Mouse (Mus musculus): ENCODE measurements around the gene Rtf2.

Gene Rtf2

GRCm38 (mm10) chr2:172439843-172440639 is at the start of gene Rtf2:
Gene Rtf2, plus strand, starts transcription at chr2:172440556.
- DNase-seq = peak; percentile 99

DNA sequence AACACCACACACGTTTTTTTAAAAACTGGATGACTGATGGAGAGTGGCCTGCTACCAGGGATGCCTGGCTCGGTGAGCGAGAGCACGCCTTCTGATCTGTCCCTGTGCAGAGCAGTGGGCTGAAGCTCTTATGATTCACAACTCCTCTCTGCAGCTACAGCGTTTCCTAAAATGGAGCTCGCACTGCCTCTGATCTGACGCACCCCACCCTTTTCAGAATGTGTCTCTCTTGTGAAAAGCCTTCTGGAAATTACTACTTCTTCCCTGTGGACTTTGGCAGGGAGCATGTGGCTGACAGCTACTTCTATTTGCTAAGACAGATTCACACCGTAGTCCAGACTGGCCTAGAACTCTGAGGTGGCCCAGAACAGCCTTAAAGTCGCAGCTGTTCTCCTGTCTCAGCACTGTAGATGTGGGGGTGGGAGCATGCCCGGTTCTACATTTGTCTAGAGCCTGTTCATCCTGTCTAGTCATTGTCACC is 48.3 kb upstream of the Rtf2 start:
- DNase-seq = no peak

GRCm38 (mm10) chr2:172393391-172394051 is 46.8 kb upstream of the Rtf2 start, which contains the start of gene Cass4:
Gene Cass4, plus strand, starts transcription at chr2:172393794.
- no peak for DNase-seq

DNA sequence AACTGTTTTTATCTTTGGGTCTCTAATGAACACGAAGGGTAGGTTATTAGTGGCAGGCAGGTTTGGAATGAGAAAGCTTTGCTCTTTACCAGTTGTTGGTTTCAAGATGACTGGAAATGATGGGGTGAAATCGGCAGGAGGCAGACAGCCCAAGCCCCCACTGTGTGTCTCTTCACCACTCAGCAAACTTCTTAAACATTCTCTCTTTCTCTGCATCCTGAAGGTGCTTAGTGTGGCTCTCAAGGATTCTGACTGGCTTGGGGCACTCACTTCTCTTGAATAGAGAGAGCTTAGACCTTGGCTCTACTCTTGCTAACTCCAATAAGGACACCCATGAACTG is 46.3 kb upstream of the Rtf2 start:
- no peak for DNase-seq

GRCm38 (mm10) chr2:172394671-172395070 is 45.7 kb upstream of the Rtf2 start:
- DNase-seq = no peak

DNA sequence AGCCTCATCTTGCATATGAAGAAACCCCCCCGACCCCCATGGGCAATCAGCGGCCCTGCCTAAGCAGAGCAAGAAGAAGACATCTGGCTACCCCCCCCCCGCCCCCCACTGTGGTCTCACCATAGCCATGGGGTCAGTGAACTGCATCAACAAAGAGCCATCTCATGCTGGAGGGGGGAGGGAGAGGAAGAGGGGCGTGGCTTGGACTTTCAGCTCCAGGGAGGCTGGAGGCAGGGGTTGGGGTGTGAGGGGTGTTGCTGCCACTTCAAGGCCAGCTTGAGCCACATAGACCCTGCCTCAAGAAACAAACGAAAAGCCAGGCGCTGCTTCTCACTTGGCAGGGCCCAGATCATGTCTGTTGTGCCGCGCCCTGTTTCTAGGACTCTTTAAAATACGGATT is 44.4 kb upstream of the Rtf2 start:
- DNase-seq = peak; percentile 38

DNA sequence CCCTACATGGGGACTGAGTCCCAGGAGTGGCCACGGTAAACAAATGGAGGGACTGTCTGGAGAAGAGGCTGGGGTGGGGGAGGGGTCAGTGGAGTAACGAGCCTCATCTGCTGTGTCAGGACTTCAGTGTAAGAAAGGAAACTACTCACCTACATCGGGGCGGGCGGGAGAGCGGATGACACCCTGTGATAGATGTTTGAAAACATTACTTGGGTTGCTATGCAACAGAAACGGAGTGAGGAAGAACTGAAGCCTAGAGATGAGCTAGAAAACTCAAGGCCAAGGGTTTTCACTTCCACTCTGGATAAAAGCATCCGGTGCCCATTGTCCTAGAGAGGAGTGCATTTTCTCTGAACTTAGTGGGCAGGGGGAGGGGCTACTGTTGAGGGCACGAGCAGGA is 40.5 kb upstream of the Rtf2 start:
- DNase-seq = peak; percentile 25

DNA sequence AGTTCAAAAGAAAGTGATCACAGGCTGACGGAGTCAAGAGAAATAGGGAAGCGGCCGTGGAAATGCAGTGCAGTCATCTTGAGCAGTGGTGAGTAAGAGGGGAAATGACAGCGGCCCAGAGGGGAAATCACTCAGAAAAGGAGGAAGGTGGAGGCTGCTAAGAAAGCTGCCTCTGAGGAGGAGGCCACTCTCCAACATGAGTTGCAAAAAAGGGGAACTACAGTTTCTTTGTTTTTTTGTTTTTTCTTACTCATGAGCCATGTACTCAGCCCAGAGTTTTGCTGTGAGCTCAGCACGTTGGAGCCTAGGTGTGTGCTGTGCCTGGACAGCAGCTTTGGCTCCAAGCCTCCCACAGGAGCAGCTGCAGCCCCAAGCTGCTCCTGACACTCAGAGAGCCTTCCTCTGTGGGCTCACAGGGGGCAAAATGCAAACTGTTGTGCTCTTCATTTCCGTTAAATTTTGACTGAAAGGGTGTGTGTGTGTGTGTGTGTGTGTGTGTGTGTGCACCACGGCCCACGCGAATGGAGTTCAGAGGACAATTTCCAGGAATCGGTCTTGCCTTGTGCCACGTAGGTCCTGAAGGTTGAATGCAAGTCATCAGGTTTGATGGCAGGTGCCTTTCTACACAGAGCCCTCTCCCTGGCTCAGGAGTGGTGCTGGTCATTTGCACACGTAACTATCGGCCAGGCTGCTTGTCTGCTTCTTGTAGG is 39.1 kb upstream of the Rtf2 start:
- peak; percentile 27 for DNase-seq

DNA sequence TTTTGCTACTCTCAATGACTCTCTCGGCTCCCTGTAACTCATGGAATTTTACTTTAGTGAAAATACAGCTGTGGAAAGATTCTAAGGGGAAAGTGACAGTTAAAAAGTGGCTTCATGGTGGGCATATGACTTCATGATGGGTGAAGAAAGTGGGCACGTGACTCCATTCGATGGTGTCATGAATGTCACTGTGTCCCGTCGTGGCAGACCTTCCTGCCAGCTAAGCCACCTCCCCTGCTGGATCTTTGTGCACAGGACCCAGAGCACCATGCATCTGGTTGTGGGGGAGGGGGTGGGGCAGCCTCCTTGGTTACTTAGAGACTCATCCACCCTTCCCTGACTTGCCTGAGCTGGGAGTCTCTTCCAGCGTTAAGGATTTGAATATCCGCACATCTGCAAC is 36.1 kb upstream of the Rtf2 start:
- DNase-seq = no peak

DNA sequence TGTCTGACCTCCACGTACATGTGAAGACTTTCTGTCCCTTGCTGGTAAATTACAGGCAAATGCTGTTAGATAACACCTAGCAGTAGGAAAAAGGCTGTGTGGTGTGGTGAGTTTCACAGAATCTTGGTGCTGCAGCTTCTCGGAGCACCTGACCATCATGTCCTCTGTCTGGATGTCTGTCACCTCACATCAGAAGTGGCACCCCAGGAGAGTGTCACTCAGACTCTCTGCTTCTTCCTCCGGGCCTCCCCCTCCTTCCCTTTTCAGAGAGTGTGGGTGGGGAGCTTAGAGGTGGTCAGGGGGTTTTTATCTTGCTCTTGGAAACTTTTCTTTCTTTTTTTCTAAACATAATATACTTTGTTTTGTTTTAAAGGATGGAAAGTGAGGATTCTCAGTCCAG is 35.3 kb upstream of the Rtf2 start:
- no peak for DNase-seq

GRCm38 (mm10) chr2:172406173-172406572 is 34.2 kb upstream of the Rtf2 start:
- DNase-seq = no peak

GRCm38 (mm10) chr2:172407499-172407898 is 32.9 kb upstream of the Rtf2 start:
- no peak for DNase-seq

- DNase-seq = no peak
Measured at GRCm38 (mm10) chr2:172410686-172411085, 29.7 kb upstream of the Rtf2 start.

- DNase-seq = no peak
Measured at GRCm38 (mm10) chr2:172411091-172411490, 29.3 kb upstream of the Rtf2 start.

DNA sequence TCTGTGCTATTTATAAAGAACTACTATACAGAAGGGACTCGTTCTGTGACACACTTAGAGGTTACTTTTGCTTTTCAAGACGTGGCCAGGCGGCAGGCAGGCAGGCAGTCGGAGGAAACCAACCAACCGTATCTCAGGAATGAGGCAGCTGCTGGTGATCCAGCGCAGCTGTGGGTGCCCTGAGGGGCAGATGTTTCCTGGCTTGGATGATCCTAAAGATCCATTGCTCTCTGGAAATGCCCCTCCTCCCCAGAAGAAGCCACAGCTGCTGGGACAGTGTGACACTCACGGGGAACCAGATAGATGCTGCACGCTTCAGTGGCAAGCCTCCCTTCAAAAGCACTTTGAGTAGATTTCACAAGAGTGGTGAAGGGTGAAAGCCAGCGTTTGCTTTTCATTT is 27.9 kb upstream of the Rtf2 start:
- peak; percentile 86 for DNase-seq

DNA sequence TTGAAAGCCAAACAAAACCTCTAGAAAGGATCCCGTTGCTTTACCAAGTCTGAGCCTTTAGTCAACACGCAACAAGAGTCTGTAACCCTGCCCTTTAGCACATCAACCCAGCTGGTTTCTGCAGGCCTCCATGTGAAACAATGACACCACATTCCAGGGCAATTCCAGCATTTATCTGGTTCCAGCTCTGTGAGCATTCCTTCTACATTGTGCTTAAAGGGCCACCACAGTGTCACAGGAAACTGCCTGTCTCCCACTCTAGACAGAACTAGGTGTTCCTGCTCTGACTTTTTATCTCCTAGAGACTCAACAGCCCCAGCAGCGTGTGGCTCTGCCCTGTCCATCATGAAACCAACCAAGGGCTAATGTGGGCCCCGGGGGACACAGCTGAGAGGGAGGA is 27.1 kb upstream of the Rtf2 start:
- peak; percentile 12 for DNase-seq

- no peak for DNase-seq
Measured at GRCm38 (mm10) chr2:172413894-172414293, 26.5 kb upstream of the Rtf2 start.

GRCm38 (mm10) chr2:172416218-172416617 is 24.1 kb upstream of the Rtf2 start:
- no peak for DNase-seq

GRCm38 (mm10) chr2:172416876-172417275 is 23.5 kb upstream of the Rtf2 start:
- no peak for DNase-seq

- no peak for DNase-seq
Measured at GRCm38 (mm10) chr2:172418208-172418607, 22.1 kb upstream of the Rtf2 start.

DNA sequence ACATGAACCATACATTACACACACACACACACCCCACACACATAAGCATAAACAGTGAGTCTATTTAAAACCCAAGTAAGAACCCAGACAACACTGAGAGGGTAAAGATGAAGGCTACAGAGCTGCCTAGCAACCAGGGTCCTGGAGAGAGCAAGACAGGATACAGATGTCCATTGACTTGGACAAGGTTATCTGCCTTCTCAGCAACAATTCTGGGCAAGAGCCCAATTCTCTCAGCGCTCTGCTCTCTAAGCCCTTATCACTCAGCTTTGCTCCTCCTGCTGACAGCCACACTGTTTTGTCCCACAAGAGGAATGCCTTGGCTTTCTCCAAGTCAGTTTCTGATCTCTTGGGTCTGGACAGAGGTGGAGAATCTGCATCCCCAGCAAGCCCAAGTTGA is 9.7 kb upstream of the Rtf2 start:
- no peak for DNase-seq

- DNase-seq = no peak
Measured at GRCm38 (mm10) chr2:172433746-172434145, 6.6 kb upstream of the Rtf2 start.

- no peak for DNase-seq
Measured at GRCm38 (mm10) chr2:172437371-172437952, 2.9 kb upstream of the Rtf2 start.

DNA sequence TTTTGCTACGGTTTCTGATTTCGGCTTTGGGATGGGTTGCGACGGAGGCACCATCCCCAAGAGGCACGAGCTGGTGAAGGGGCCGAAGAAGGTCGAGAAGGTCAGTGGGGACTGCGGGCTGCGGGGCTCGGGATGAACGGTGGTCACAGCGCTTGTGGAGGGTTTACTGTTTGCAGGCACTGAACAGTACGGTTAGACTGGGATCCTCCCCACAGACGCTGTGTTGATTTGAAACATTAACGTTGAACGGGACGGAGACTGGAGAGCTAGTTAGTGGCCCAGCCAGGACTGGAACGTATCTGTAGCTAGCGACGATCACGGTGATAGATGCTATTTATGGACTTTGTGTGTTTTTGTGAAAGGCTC is 267 bp downstream of the Rtf2 start:
- DNase-seq = no peak

Measured in retina, postnatal 1 day (tissue).